In the genomic region with DNA sequence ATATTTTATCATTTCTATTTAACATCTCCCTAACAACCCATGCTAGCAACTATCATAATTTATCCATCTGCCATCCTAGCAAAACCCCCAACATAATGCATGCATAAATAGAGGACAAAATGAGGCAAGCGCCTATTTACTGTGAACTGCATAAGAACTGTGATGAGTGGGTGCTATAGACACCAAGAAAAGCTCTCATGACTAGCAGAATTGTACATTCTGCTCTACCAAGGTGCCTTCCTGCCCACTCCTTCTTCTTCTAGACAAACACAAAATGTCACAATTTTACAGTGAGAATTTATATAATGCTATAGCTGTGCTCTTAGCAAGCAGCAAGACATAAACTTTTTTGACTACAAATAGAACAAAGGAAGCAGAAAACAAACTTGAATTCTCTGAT, we compare ENCODE assay signal across 27 mouse cellular contexts.
DNase-seq lines count a peak whose midpoint lies in the region; ATAC-seq lines count a peak whose summit lies in the region.
"Had no signal": no experiment of that assay in that cellular context is flagged by ENCODE, and none has a peak within 500 bp of the region (broad histone marks: within the 10 kb centered on the region; RNA-seq: fewer than 3 reads in every experiment).

No protein-coding gene starts in this region.

- no peaks in the 10 kb centered on the region for H3K36me3 ChIP-seq in midbrain, embryonic 14.5 days (ENCODE audit: control insufficient read depth, insufficient read depth, low read length)
- H3K36me3 ChIP-seq: embryonic facial prominence, embryonic 15.5 days; forebrain, embryonic 10.5 days; G1E; heart, embryonic 15.5 days; hindbrain, embryonic 13.5 days had no signal

- H3K9ac ChIP-seq in midbrain, embryonic 14.5 days (replicated peaks; ENCODE audit: low read length): no peak overlapping the region
- H3K9ac ChIP-seq: embryonic facial prominence, embryonic 15.5 days; heart, embryonic 15.5 days; hindbrain, embryonic 13.5 days had no signal

- H3K27me3 ChIP-seq in midbrain, embryonic 14.5 days (ENCODE audit: control insufficient read depth, insufficient read depth, low read length): no peaks in the 10 kb centered on the region
- H3K27me3 ChIP-seq: embryonic facial prominence, embryonic 15.5 days; heart, embryonic 15.5 days; hindbrain, embryonic 13.5 days had no signal

- no peaks in the 10 kb centered on the region for H3K4me1 ChIP-seq in midbrain, embryonic 14.5 days (ENCODE audit: control insufficient read depth, insufficient read depth, low read length)
- H3K4me1 ChIP-seq: embryonic facial prominence, embryonic 15.5 days; forebrain, embryonic 10.5 days; heart, embryonic 15.5 days; hindbrain, embryonic 13.5 days had no signal

- H3K4me3 ChIP-seq in midbrain, embryonic 14.5 days (replicated peaks; ENCODE audit: low read depth, low read length): no peak overlapping the region
- H3K4me3 ChIP-seq: embryonic facial prominence, embryonic 15.5 days; erythroblast, embryonic 14.5 days; forebrain, embryonic 10.5 days; heart, adult 2 months; heart, embryonic 15.5 days; hindbrain, embryonic 13.5 days had no signal

- no peaks in the 10 kb centered on the region for H3K9me3 ChIP-seq in midbrain, embryonic 14.5 days (ENCODE audit: control insufficient read depth, low read length)
- H3K9me3 ChIP-seq: embryonic facial prominence, embryonic 15.5 days; forebrain, embryonic 10.5 days; heart, embryonic 15.5 days; hindbrain, embryonic 13.5 days had no signal

- peak; percentile 99 for ATAC-seq in frontal cortex, adult (ENCODE audit: low TSS enrichment)
- no peak for ATAC-seq in midbrain, embryonic 14.5 days (ENCODE audit: low FRiP score, low TSS enrichment)
- ATAC-seq: CD4-positive, CD25-positive, alpha-beta regulatory T cell, adult 4 months; forebrain, embryonic 14.5 days had no signal

- WGBS in midbrain, embryonic 14.5 days: 90% methylated on average over 1 of the region's 1 CpGs

- intact Hi-C loops in left cerebral cortex, postnatal 4 days (cut with DNase I): no loop called here
- intact Hi-C loops in left cerebral cortex, postnatal 14 days (cut with DNase I): no loop called here

- H3K4me2 ChIP-seq in midbrain, embryonic 14.5 days (ENCODE audit: low read length): no peak overlapping the region
- H3K4me2 ChIP-seq: embryonic facial prominence, embryonic 15.5 days; heart, embryonic 11.5 days; heart, embryonic 15.5 days; hindbrain, embryonic 13.5 days had no signal

- no peak for DNase-seq in frontal cortex, postnatal 25 days (ENCODE audit: low spot score in 2 of 2)
- DNase-seq in left cerebral cortex, adult 11 months (ENCODE audit: low spot score): peak; percentile 48
- DNase-seq in left cerebral cortex, postnatal 4 days: no peak
- peak; percentile 84 for DNase-seq in brain, adult 2 months (ENCODE audit: low read depth, low spot score)
- peak; percentile 25 to 80 for DNase-seq in left cerebral cortex, postnatal 14 days (ENCODE audit: low spot score in 2 of 2)
- DNase-seq in midbrain, embryonic 14.5 days: no peak
- DNase-seq in heart, adult 18-20 months: no peak
- DNase-seq: adrenal gland, adult 8-10 months; adrenal gland, postnatal 36 days; B cell, adult 2 months; cerebellum, adult 11 months; cerebellum, adult 8-10 months; cerebellum, postnatal 14 days; embryo, embryonic 11 days; gastrocnemius, postnatal 36 days; heart, adult 2 months; heart, postnatal 14 days had no signal

- H3K27ac ChIP-seq in midbrain, embryonic 14.5 days (replicated peaks; ENCODE audit: low read depth, low read length): no peak overlapping the region
- H3K27ac ChIP-seq: embryonic facial prominence, embryonic 15.5 days; forebrain, embryonic 10.5 days; heart, adult 2 months; heart, embryonic 15.5 days; hindbrain, embryonic 13.5 days had no signal

Comparison
In these comparisons a context has a peak if more than half of its experiments do, and no peak if none do; other contexts are left out.
1. DNase-seq: peak in left cerebral cortex, adult 11 months (single experiment), brain, adult 2 months (single experiment) and left cerebral cortex, postnatal 14 days (2 of 2); none in frontal cortex, postnatal 25 days (0 of 2), left cerebral cortex, postnatal 4 days (single experiment), midbrain, embryonic 14.5 days (single experiment) and heart, adult 18-20 months (0 of 2).